ENCODE assay signal across 22 mouse cellular contexts in the genomic region with DNA sequence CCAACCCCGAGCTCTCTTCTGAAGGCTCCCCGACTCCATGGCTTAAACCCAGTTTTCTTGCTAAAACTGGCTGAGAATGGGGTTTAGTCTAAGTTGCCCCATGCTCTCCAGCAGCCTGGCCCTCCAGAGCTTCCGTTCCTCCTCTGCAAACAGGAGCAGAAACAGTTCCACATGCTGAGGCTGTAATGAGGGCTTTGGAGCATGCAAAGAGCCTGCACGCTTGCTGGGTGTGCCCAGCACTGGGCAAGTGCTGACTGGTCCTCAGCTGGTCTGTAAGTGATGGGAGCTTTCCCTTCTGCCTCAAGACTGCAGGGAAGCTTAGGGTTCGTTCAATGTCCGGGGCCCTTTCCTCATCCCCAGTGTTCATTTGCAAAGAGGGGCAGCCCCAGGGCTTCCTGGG. TPM values are rescaled to one million over a fixed set of nuclear protein-coding genes. Genes with fewer than 3 reads are reported as not detected.
A peak's percentile ranks its signal among the peaks of the same experiment; 100 is the strongest.
DNase-seq lines count a peak whose midpoint lies in the region; ATAC-seq lines count a peak whose summit lies in the region.
"Had no signal": no experiment of that assay in that cellular context is flagged by ENCODE, and none has a peak within 500 bp of the region (broad histone marks: within the 10 kb centered on the region; RNA-seq: fewer than 3 reads in every experiment).

No protein-coding gene starts in this region.

- peaks cover 55% of the 10 kb centered on the region for H3K36me3 ChIP-seq in forebrain, embryonic 10.5 days (replicated peaks)
- peaks cover 10% of the 10 kb centered on the region for H3K36me3 ChIP-seq in forebrain, embryonic 14.5 days (ENCODE audit: control insufficient read depth, insufficient read depth, low read length)
- H3K36me3 ChIP-seq in midbrain, embryonic 12.5 days = peaks cover 23% of the 10 kb centered on the region; the same call in 1 of the 2 replicates
- H3K36me3 ChIP-seq in midbrain, embryonic 11.5 days (ENCODE audit: control insufficient read depth, insufficient read depth, low read length) = no peaks in the 10 kb centered on the region
- H3K36me3 ChIP-seq in embryonic facial prominence, embryonic 10.5 days (replicated peaks) = peaks cover 58% of the 10 kb centered on the region
- H3K36me3 ChIP-seq in stomach, embryonic 14.5 days (ENCODE audit: control insufficient read depth, insufficient read depth, low read length) = peaks cover 6% of the 10 kb centered on the region

- DNase-seq in forebrain, embryonic 10.5 days (ENCODE audit: extremely low spot score, low spot score) = no peak
- no peak for DNase-seq in forebrain, embryonic 14.5 days (ENCODE audit: low spot score)
- no peak for DNase-seq in midbrain, embryonic 11.5 days (ENCODE audit: low spot score, missing footprints)
- no peak for DNase-seq in embryonic facial prominence, embryonic 10.5 days (ENCODE audit: low spot score)
- DNase-seq in left cerebral cortex, adult 9 months (ENCODE audit: low spot score in 2 of 2) = no peak
- DNase-seq in left cerebral cortex, postnatal 4 days = no peak
- DNase-seq: adrenal gland, postnatal 14 days; cerebellum, adult 9-11 months; gastrocnemius, adult 2 months; kidney, adult 11 months; kidney, postnatal 4 days; retina, postnatal 1 day; right cerebral cortex, postnatal 25 days; thymus, postnatal 36 days had no signal

- no peaks in the 10 kb centered on the region for H3K27me3 ChIP-seq in forebrain, embryonic 10.5 days (ENCODE audit: poor library complexity, severe bottlenecking)
- no peaks in the 10 kb centered on the region for H3K27me3 ChIP-seq in forebrain, embryonic 14.5 days (replicated peaks; ENCODE audit: control insufficient read depth, insufficient read depth, low read length)
- no peaks in the 10 kb centered on the region for H3K27me3 ChIP-seq in midbrain, embryonic 12.5 days
- H3K27me3 ChIP-seq in midbrain, embryonic 11.5 days (ENCODE audit: control insufficient read depth, insufficient read depth, low read length) = no peaks in the 10 kb centered on the region
- H3K27me3 ChIP-seq in embryonic facial prominence, embryonic 10.5 days (replicated peaks; ENCODE audit: low read depth, poor library complexity, severe bottlenecking) = no peaks in the 10 kb centered on the region
- H3K27me3 ChIP-seq in stomach, embryonic 14.5 days (ENCODE audit: control insufficient read depth, insufficient read depth, low read length) = no peaks in the 10 kb centered on the region
- H3K27me3 ChIP-seq: forebrain, embryonic 13.5 days; midbrain, embryonic 13.5 days; neural tube, embryonic 12.5 days had no signal

- no peaks in the 10 kb centered on the region for H3K9me3 ChIP-seq in forebrain, embryonic 10.5 days
- H3K9me3 ChIP-seq in forebrain, embryonic 14.5 days (replicated peaks; ENCODE audit: control insufficient read depth, low read length) = no peaks in the 10 kb centered on the region
- no peaks in the 10 kb centered on the region for H3K9me3 ChIP-seq in midbrain, embryonic 12.5 days
- no peaks in the 10 kb centered on the region for H3K9me3 ChIP-seq in midbrain, embryonic 11.5 days (ENCODE audit: control insufficient read depth, low read length)
- H3K9me3 ChIP-seq in embryonic facial prominence, embryonic 10.5 days = no peaks in the 10 kb centered on the region
- no peaks in the 10 kb centered on the region for H3K9me3 ChIP-seq in stomach, embryonic 14.5 days (ENCODE audit: control insufficient read depth, low read depth, low read length)
- H3K9me3 ChIP-seq: forebrain, embryonic 13.5 days; heart, embryonic 10.5 days; midbrain, embryonic 13.5 days; neural tube, embryonic 12.5 days had no signal

- peak overlapping the region; percentile 58 for H3K27ac ChIP-seq in forebrain, embryonic 10.5 days
- no peak overlapping the region for H3K27ac ChIP-seq in forebrain, embryonic 14.5 days (ENCODE audit: low read depth, low read length)
- 0 out of 2 replicates have a peak overlapping the region, but pooled peaks have one; percentile 25 for H3K27ac ChIP-seq in midbrain, embryonic 12.5 days (replicated peaks)
- H3K27ac ChIP-seq in midbrain, embryonic 11.5 days (ENCODE audit: low read depth, low read length) = no peak overlapping the region
- 0 out of 2 replicates have a peak overlapping the region, but pooled peaks have one; percentile 32 for H3K27ac ChIP-seq in embryonic facial prominence, embryonic 10.5 days (replicated peaks)
- peak overlapping the region; percentile 85; the same call in 1 of the 2 replicates for H3K27ac ChIP-seq in stomach, embryonic 14.5 days (ENCODE audit: low read length)
- H3K27ac ChIP-seq: forebrain, embryonic 13.5 days; gastrocnemius, adult 2 months; heart, embryonic 10.5 days; neural tube, embryonic 12.5 days had no signal

- intact Hi-C loops in left cerebral cortex, postnatal 4 days (cut with DNase I) = no loop called here

- H3K4me2 ChIP-seq in forebrain, embryonic 14.5 days (ENCODE audit: low read length) = no peak overlapping the region
- no peak overlapping the region for H3K4me2 ChIP-seq in midbrain, embryonic 12.5 days (replicated peaks)
- H3K4me2 ChIP-seq in midbrain, embryonic 11.5 days = no peak overlapping the region
- no peak overlapping the region for H3K4me2 ChIP-seq in stomach, embryonic 14.5 days (replicated peaks; ENCODE audit: low read depth, low read length)
- H3K4me2 ChIP-seq: forebrain, embryonic 13.5 days; midbrain, embryonic 13.5 days; neural tube, embryonic 12.5 days had no signal

- WGBS in forebrain, embryonic 10.5 days = 77% methylated on average over 6 of the region's 6 CpGs
- WGBS in forebrain, embryonic 14.5 days = 74% methylated on average over 6 of the region's 6 CpGs
- WGBS in midbrain, embryonic 12.5 days = 84% methylated on average over 6 of the region's 6 CpGs
- 81% methylated on average over 6 of the region's 6 CpGs for WGBS in midbrain, embryonic 11.5 days
- 75% methylated on average over 6 of the region's 6 CpGs for WGBS in embryonic facial prominence, embryonic 10.5 days
- WGBS in stomach, embryonic 14.5 days = 72% methylated on average over 6 of the region's 6 CpGs

- peaks cover 73% of the 10 kb centered on the region for H3K4me1 ChIP-seq in forebrain, embryonic 10.5 days
- H3K4me1 ChIP-seq in forebrain, embryonic 14.5 days (ENCODE audit: control insufficient read depth, insufficient read depth, low read length) = no peaks in the 10 kb centered on the region
- H3K4me1 ChIP-seq in midbrain, embryonic 12.5 days = peaks cover 45% of the 10 kb centered on the region
- peaks cover 16% of the 10 kb centered on the region for H3K4me1 ChIP-seq in midbrain, embryonic 11.5 days (ENCODE audit: control insufficient read depth, insufficient read depth, low read length)
- peaks cover 76% of the 10 kb centered on the region for H3K4me1 ChIP-seq in embryonic facial prominence, embryonic 10.5 days
- peaks cover 36% of the 10 kb centered on the region for H3K4me1 ChIP-seq in stomach, embryonic 14.5 days (ENCODE audit: control insufficient read depth, insufficient read depth, low read length)

- no peak overlapping the region for H3K9ac ChIP-seq in forebrain, embryonic 14.5 days (ENCODE audit: low read length)
- H3K9ac ChIP-seq in midbrain, embryonic 12.5 days (replicated peaks) = no peak overlapping the region
- H3K9ac ChIP-seq in midbrain, embryonic 11.5 days (ENCODE audit: low read length) = no peak overlapping the region
- no peak overlapping the region for H3K9ac ChIP-seq in stomach, embryonic 14.5 days (replicated peaks; ENCODE audit: low read depth, low read length)
- H3K9ac ChIP-seq: midbrain, embryonic 13.5 days; neural tube, embryonic 12.5 days had no signal

- ATAC-seq in forebrain, embryonic 14.5 days = no peak
- ATAC-seq in midbrain, embryonic 12.5 days (ENCODE audit: low FRiP score, low read depth) = no peak
- no peak for ATAC-seq in midbrain, embryonic 11.5 days (ENCODE audit: low FRiP score)
- no peak for ATAC-seq in stomach, embryonic 14.5 days (ENCODE audit: insufficient number of reproducible peaks, insufficient read depth, low FRiP score, low read depth)
- ATAC-seq: forebrain, embryonic 13.5 days; lung, postnatal 0 days; midbrain, embryonic 13.5 days had no signal

- H3K4me3 ChIP-seq in forebrain, embryonic 10.5 days = no peak overlapping the region
- H3K4me3 ChIP-seq in forebrain, embryonic 14.5 days (ENCODE audit: low read depth, low read length) = no peak overlapping the region
- no peak overlapping the region for H3K4me3 ChIP-seq in midbrain, embryonic 12.5 days
- no peak overlapping the region for H3K4me3 ChIP-seq in midbrain, embryonic 11.5 days (ENCODE audit: low read depth, low read length)
- no peak overlapping the region for H3K4me3 ChIP-seq in embryonic facial prominence, embryonic 10.5 days
- H3K4me3 ChIP-seq in stomach, embryonic 14.5 days (ENCODE audit: low read depth, low read length) = no peak overlapping the region
- H3K4me3 ChIP-seq: erythroblast, embryonic 14.5 days; forebrain, embryonic 13.5 days; gastrocnemius, adult 2 months; heart, embryonic 10.5 days; midbrain, embryonic 13.5 days; neural tube, embryonic 12.5 days had no signal

RNA-seq across cellular contexts. Expression of gene Cotl1, which starts 24.1 kb away (rescaled TPM):
- 109 and 114 TPM in 2 replicates for polyA plus RNA-seq in forebrain, embryonic 10.5 days (2016; fragmentation: Nextera tagmentation; extraction: Ambion mirVana)
- polyA plus RNA-seq in forebrain, embryonic 14.5 days (2014; fragmentation: Nextera tagmentation; extraction: Ambion mirVana) = 403 and 455 TPM in 2 replicates
- polyA plus RNA-seq in midbrain, embryonic 12.5 days (2016; fragmentation: Nextera tagmentation; extraction: Ambion mirVana) = 93.4 and 131 TPM in 2 replicates
- 411 and 445 TPM in 2 replicates for polyA plus RNA-seq in midbrain, embryonic 11.5 days (2014; fragmentation: Nextera tagmentation; extraction: Ambion mirVana)
- 137 and 149 TPM in 2 replicates for polyA plus RNA-seq in embryonic facial prominence, embryonic 10.5 days (2016; fragmentation: Nextera tagmentation; extraction: Ambion mirVana)
- 340 and 436 TPM in 2 replicates for polyA plus RNA-seq in stomach, embryonic 14.5 days (2014; fragmentation: Nextera tagmentation; extraction: Ambion mirVana)
- 100 to 1,000 TPM; 208 to 215 TPM for total RNA-seq in left cerebral cortex, postnatal 4 days (2021)

RNA-seq across cellular contexts. Expression of gene Tldc1, which starts 38.0 kb away (rescaled TPM):
- polyA plus RNA-seq in forebrain, embryonic 10.5 days (2016; fragmentation: Nextera tagmentation; extraction: Ambion mirVana) = 16.7 and 17.3 TPM in 2 replicates
- 5.1 and 6.0 TPM in 2 replicates for polyA plus RNA-seq in forebrain, embryonic 14.5 days (2014; fragmentation: Nextera tagmentation; extraction: Ambion mirVana)
- polyA plus RNA-seq in midbrain, embryonic 12.5 days (2016; fragmentation: Nextera tagmentation; extraction: Ambion mirVana) = 10.3 and 13.3 TPM in 2 replicates
- polyA plus RNA-seq in midbrain, embryonic 11.5 days (2014; fragmentation: Nextera tagmentation; extraction: Ambion mirVana) = 6.8 and 7.1 TPM in 2 replicates
- 12.8 and 14.5 TPM in 2 replicates for polyA plus RNA-seq in embryonic facial prominence, embryonic 10.5 days (2016; fragmentation: Nextera tagmentation; extraction: Ambion mirVana)
- polyA plus RNA-seq in stomach, embryonic 14.5 days (2014; fragmentation: Nextera tagmentation; extraction: Ambion mirVana) = 10.4 and 11.7 TPM in 2 replicates
- 10 to 100 TPM; 15.0 to 16.7 TPM for total RNA-seq in left cerebral cortex, postnatal 4 days (2021)

RNA-seq across cellular contexts. Expression of gene Klhl36, which starts 45.8 kb away (rescaled TPM):
- polyA plus RNA-seq in forebrain, embryonic 10.5 days (2016; fragmentation: Nextera tagmentation; extraction: Ambion mirVana) = 10.8 and 11.1 TPM in 2 replicates
- polyA plus RNA-seq in forebrain, embryonic 14.5 days (2014; fragmentation: Nextera tagmentation; extraction: Ambion mirVana) = 11.9 and 12.5 TPM in 2 replicates
- polyA plus RNA-seq in midbrain, embryonic 12.5 days (2016; fragmentation: Nextera tagmentation; extraction: Ambion mirVana) = 13.1 and 14.7 TPM in 2 replicates
- 8.2 and 10.2 TPM in 2 replicates for polyA plus RNA-seq in midbrain, embryonic 11.5 days (2014; fragmentation: Nextera tagmentation; extraction: Ambion mirVana)
- 10.4 and 11.3 TPM in 2 replicates for polyA plus RNA-seq in embryonic facial prominence, embryonic 10.5 days (2016; fragmentation: Nextera tagmentation; extraction: Ambion mirVana)
- polyA plus RNA-seq in stomach, embryonic 14.5 days (2014; fragmentation: Nextera tagmentation; extraction: Ambion mirVana) = 11.2 and 15.6 TPM in 2 replicates
- 10 to 100 TPM in 1 of 2 experiments, 1 to 10 TPM in 1; 8.9 to 11.8 TPM for total RNA-seq in left cerebral cortex, postnatal 4 days (2021)

Comparison
In these comparisons a context has a peak if more than half of its experiments do, and no peak if none do; other contexts are left out.
1. H3K27ac ChIP-seq: peak in forebrain, embryonic 10.5 days (single experiment), midbrain, embryonic 12.5 days (single experiment), embryonic facial prominence, embryonic 10.5 days (single experiment) and stomach, embryonic 14.5 days (single experiment); none in forebrain, embryonic 14.5 days (single experiment) and midbrain, embryonic 11.5 days (single experiment).